Mouse (Mus musculus) midbrain, embryonic 14.5 days (tissue): Measurements from ENCODE around the gene Tdgf1. TPM values are rescaled to one million over a fixed set of nuclear protein-coding genes. Genes with fewer than 3 reads are reported as not detected.
A peak's percentile ranks its signal among the peaks of the same experiment; 100 is the strongest.

ENCODE experiments used
- ATAC-seq: fragments of 200-750 bp; cut with Nextera tagmentation; 2 replicates; pipeline ENCODE4 v1.8.0; 2017; ENCODE audit warnings: moderate number of reproducible peaks, moderate library complexity; ENCODE audit not compliant: low FRiP score, low TSS enrichment
- DNase-seq: peaks from one replicate; pipeline ENCODE4 v3.0.0-alpha.2; 2015
- H3K27ac ChIP-seq: fragments of 300-500 bp; sonication (generic); replicated peaks from 2 replicates; pipeline ENCODE4 v1.5.1; 2014; ENCODE audit warnings: mild to moderate bottlenecking, low read depth, low read length, moderate library complexity
- H3K27me3 ChIP-seq: fragments of 300-500 bp; sonication (generic); 2 replicates; pipeline ENCODE4 v1.6.1; 2014; ENCODE audit warnings: low read length, control low read depth, mixed read lengths; ENCODE audit not compliant: control insufficient read depth, insufficient read depth
- H3K36me3 ChIP-seq: fragments of 300-500 bp; sonication (generic); 2 replicates; pipeline ENCODE4 v1.6.1; 2014; ENCODE audit warnings: low read length, control low read depth; ENCODE audit not compliant: control insufficient read depth, insufficient read depth
- H3K4me1 ChIP-seq: fragments of 300-500 bp; sonication (generic); 2 replicates; pipeline ENCODE4 v1.6.1; 2014; ENCODE audit warnings: mild to moderate bottlenecking, antibody characterized with exemption, low read length, control low read depth; ENCODE audit not compliant: control insufficient read depth, insufficient read depth
- H3K4me2 ChIP-seq: fragments of 300-500 bp; sonication (generic); 2 replicates; pipeline ENCODE4 v1.6.1; 2014; ENCODE audit warnings: mild to moderate bottlenecking, low read length, moderate library complexity
- H3K4me3 ChIP-seq: fragments of 300-500 bp; sonication (generic); replicated peaks from 2 replicates; pipeline ENCODE4 v1.5.1; 2014; ENCODE audit warnings: low read depth, low read length
- H3K9ac ChIP-seq: fragments of 300-500 bp; sonication (generic); replicated peaks from 2 replicates; pipeline ENCODE4 v1.6.1; 2014; ENCODE audit warnings: mild to moderate bottlenecking, low read length, moderate library complexity
- H3K9me3 ChIP-seq: fragments of 300-500 bp; sonication (generic); 2 replicates; pipeline ENCODE4 v1.6.1; 2016; ENCODE audit warnings: low read length, control low read depth, mixed read lengths; ENCODE audit not compliant: control insufficient read depth
- WGBS: fragments of 180-500 bp; shearing (Covaris S2); extraction: QIAGEN DNeasy Blood & Tissue Kit; methylation state at CpG from one replicate; pipeline ENCODE4 v1.1.7; 2014; 5-methylcytosine and 5-hydroxymethylcytosine counted together
- polyA plus RNA-seq: library from polyadenylated mRNA; unstranded; fragments of >200 nt; fragmentation: Nextera tagmentation; extraction: Ambion mirVana; gene quantifications from 2 replicates; pipeline ENCODE4 v1.2.1, GENCODE M21; 2014

The Tdgf1 gene
- polyA plus RNA-seq, 1 experiment from 2014 or later, result not detected

DNA sequence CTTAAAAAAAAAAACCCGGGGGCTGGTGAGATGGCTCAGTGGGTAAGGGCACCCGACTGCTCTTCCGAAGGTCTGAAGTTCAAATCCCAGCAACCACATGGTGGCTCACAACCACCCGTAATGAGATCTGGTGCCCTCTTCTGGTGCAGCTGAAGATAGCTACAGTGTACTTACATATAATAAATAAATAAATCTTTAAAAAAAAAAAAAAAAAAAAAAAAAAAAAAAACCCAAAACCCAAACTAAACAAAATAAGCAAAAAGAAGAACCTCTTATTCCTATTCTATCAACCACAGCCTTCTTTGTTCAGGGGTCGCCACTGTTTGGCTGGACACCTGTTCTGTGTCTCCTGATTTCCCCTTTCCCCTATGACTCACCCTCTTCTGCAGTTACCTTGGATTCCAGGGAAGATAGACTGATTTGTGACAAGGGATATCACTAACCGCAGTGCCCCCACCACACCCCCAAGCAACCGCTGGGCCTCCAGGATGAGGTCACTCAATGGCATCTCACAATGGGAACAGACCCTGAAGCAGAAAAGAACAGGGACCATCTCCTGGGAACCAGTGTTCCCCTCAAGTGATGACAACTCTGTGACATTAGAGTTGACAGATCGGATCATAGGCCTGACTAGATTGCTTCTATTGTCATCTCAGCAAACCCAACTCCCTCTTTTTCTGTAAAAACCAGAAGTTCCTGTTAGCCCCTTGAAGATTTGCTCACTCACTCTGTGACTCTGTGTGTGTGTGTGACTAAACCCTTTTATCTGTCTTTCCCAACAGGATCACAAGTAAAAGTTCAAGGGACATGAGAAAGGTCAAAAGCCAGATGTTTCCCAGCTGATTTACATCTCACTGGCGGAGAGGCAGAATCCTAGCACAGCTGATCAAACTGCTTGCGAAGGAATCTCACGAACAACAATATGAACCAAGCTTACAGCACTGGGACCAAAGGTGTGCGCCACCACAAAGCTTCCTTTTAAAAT, 8.2 kb downstream of the Tdgf1 start:
- H3K9me3 ChIP-seq, result no peaks in the 10 kb centered on the region
- WGBS, result 60% methylated on average over 12 of the region's 12 CpGs
- ATAC-seq, result no peak
- no peak overlapping the region for H3K9ac ChIP-seq
- no peaks in the 10 kb centered on the region for H3K36me3 ChIP-seq
- H3K4me3 ChIP-seq, result no peak overlapping the region
- no peaks in the 10 kb centered on the region for H3K27me3 ChIP-seq
- H3K4me2 ChIP-seq, result no peak overlapping the region
- no peak overlapping the region for H3K27ac ChIP-seq
- DNase-seq, result no peak
- H3K4me1 ChIP-seq, result no peaks in the 10 kb centered on the region

- WGBS, result 86% methylated on average over 7 of the region's 7 CpGs
- no peak for DNase-seq
Measured at GRCm38 (mm10) chr9:110935941-110936340, 10.0 kb downstream of the Tdgf1 start.

GRCm38 (mm10) chr9:110933850-110934437, 12.0 kb downstream of the Tdgf1 start:
- H3K4me3 ChIP-seq, result no peak overlapping the region
- H3K9ac ChIP-seq, result no peak overlapping the region
- no peaks in the 10 kb centered on the region for H3K9me3 ChIP-seq
- no peaks in the 10 kb centered on the region for H3K36me3 ChIP-seq
- ATAC-seq, result no peak
- no peaks in the 10 kb centered on the region for H3K27me3 ChIP-seq
- WGBS, result 67% methylated on average over 12 of the region's 12 CpGs
- H3K4me1 ChIP-seq, result no peaks in the 10 kb centered on the region
- H3K4me2 ChIP-seq, result no peak overlapping the region
- peak; percentile 44 for DNase-seq
- 0 out of 2 replicates have a peak overlapping the region, but pooled peaks have one; percentile 14 for H3K27ac ChIP-seq

More at GRCm38 (mm10) chr9:110935941-110936340, 10.0 kb downstream of the Tdgf1 start:
- H3K27me3 ChIP-seq, result no peaks in the 10 kb centered on the region
- H3K4me1 ChIP-seq, result no peaks in the 10 kb centered on the region
- no peak overlapping the region for H3K4me3 ChIP-seq
- no peaks in the 10 kb centered on the region for H3K9me3 ChIP-seq
- no peak overlapping the region for H3K9ac ChIP-seq
- H3K36me3 ChIP-seq, result no peaks in the 10 kb centered on the region
- no peak overlapping the region for H3K27ac ChIP-seq
- ATAC-seq, result no peak
- no peak overlapping the region for H3K4me2 ChIP-seq

DNA sequence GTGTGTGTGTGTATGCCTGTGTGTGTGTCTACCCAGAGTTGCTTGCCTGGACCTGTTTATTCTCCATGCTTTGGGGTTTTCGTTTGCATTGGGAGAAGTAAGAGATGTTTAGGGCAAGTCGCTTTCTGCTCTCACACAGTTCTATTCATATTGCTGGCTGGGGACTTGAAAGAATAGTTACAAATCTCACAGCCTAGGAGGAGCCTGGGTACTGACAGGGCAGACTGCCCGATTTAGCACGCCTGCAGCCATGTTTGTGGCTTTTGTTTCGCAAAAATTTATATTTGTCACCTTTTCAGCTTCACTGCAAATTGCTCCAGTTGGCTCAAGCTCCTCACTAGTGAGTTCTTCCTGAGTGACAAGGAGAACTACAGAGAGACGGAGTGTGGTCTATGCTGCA, 14.4 kb downstream of the Tdgf1 start:
- Histone ChIP-seq H3K4me2 (no peak overlapping the region), H3K9me3 (no peaks in the 10 kb centered on the region), H3K27ac (no peak overlapping the region), H3K9ac (no peak overlapping the region), H3K36me3 (no peaks in the 10 kb centered on the region), H3K4me1 (no peaks in the 10 kb centered on the region), H3K4me3 (no peak overlapping the region), H3K27me3 (no peaks in the 10 kb centered on the region)
- WGBS, result 73% methylated on average over 6 of the region's 6 CpGs
- DNase-seq (no peak), ATAC-seq (no peak)

GRCm38 (mm10) chr9:110922759-110923158, 23.2 kb downstream of the Tdgf1 start:
- Histone ChIP-seq H3K9me3 (no peaks in the 10 kb centered on the region), H3K36me3 (no peaks in the 10 kb centered on the region), H3K4me3 (no peak overlapping the region), H3K4me1 (no peaks in the 10 kb centered on the region), H3K27ac (no peak overlapping the region), H3K27me3 (no peaks in the 10 kb centered on the region), H3K4me2 (no peak overlapping the region), H3K9ac (no peak overlapping the region)
- WGBS, result 17% methylated on average over 7 of the region's 7 CpGs
- DNase-seq (peak; percentile 87), ATAC-seq (no peak)

DNA sequence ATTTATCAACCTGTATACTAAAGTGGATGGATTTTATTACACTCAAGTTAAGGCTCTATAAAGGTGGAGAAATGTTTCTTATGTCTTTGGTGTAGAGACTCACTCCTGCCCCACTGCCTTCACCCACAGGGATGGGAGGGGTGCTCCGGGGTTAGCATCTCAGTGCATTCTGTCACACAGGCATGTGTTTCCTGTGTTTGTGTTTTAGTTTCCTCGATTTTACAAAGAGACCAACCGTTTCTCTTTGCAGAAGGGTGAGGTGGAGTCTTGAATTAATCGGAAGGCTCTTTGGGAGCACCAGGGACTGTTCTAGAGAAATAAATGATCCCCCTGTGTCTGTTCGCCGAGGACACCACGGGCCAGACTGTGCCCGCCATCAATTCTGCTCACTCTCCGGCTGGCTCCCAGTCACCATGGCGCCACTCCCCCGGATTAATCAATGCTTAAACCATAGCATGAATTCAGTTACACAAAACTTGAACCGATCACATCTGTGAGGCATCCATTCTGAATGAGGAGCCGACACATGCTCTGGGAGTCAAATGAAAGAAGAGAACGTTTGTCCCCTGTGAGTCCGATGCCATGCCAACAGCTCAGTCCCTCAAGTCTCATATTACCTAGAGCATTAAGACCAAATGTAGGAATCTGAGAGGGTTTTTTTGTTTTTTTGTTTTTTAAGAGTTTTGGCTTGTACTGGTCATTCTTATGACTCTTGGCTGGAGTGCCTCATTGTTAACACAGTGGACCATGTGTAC, 25.1 kb downstream of the Tdgf1 start:
- Histone ChIP-seq H3K4me1 (no peaks in the 10 kb centered on the region), H3K27me3 (no peaks in the 10 kb centered on the region), H3K9ac (no peak overlapping the region), H3K9me3 (no peaks in the 10 kb centered on the region), H3K4me3 (no peak overlapping the region), H3K27ac (no peak overlapping the region), H3K36me3 (no peaks in the 10 kb centered on the region), H3K4me2 (no peak overlapping the region)
- WGBS, result 58% methylated on average over 15 of the region's 15 CpGs
- ATAC-seq, result no peak
- DNase-seq, result no peak

GRCm38 (mm10) chr9:110916786-110917185, 29.2 kb downstream of the Tdgf1 start, which contains the start of gene Fam240a:
Gene Fam240a (minus strand): TSS chr9:110916861.
- Histone ChIP-seq H3K27me3 (no peaks in the 10 kb centered on the region), H3K4me3 (no peak within 1 kb of the TSS), H3K4me2 (no peak within 1 kb of the TSS), H3K9ac (no peak within 1 kb of the TSS), H3K4me1 (no peaks in the 10 kb centered on the region), H3K36me3 (no peaks in the 10 kb centered on the region), H3K9me3 (no peaks in the 10 kb centered on the region), H3K27ac (no peak within 1 kb of the TSS)
- 92% methylated on average over 7 of the region's 7 CpGs for WGBS
- ATAC-seq, result no peak
- DNase-seq, result no peak

DNA sequence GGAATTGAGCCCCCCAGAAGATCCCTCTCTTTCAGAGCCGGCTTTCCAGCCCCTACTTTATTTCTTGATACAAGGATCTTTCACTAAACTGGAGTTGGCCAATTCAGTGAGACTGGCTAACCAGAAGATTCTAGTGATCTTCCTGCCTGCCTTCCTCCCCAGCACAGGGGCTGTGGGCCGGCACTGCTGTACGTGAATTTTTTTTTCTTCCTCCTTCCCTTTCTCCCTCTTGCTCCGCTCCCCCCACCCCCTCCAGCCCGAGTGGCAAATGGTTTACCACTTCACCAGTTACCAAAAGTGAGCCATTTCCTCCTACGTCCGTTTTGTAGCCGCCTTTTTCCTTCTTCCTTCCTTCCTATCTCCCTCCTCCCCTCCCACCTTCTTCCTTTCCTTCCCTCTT, 30.5 kb downstream of the Tdgf1 start:
- H3K36me3 ChIP-seq, result no peaks in the 10 kb centered on the region
- H3K9me3 ChIP-seq, result no peaks in the 10 kb centered on the region
- H3K9ac ChIP-seq, result no peak overlapping the region
- no peak for ATAC-seq
- DNase-seq, result no peak
- no peaks in the 10 kb centered on the region for H3K4me1 ChIP-seq
- 79% methylated on average over 8 of the region's 8 CpGs for WGBS
- no peaks in the 10 kb centered on the region for H3K27me3 ChIP-seq
- no peak overlapping the region for H3K27ac ChIP-seq
- H3K4me3 ChIP-seq, result no peak overlapping the region
- no peak overlapping the region for H3K4me2 ChIP-seq
